Mouse (Mus musculus): Measurements from ENCODE around the gene Zfp846. TPM values are rescaled to one million over a fixed set of nuclear protein-coding genes. Genes with fewer than 3 reads are reported as not detected.

Zfp846 gene
- total RNA-seq, 2 experiments from 2014 or later: 5.9 to 6.7 TPM

GRCm38 (mm10) chr9:20636256-20636655 is 55.2 kb downstream of the Zfp846 start:
- DNase-seq (ENCODE audit: low spot score in 2 of 2): no peak

GRCm38 (mm10) chr9:20636790-20637189 is 55.7 kb downstream of the Zfp846 start:
- no peak for DNase-seq (ENCODE audit: low spot score in 2 of 2)

- DNase-seq (ENCODE audit: low spot score in 2 of 2): no peak
These were observed 57.5 kb downstream of the Zfp846 start for GRCm38 (mm10) chr9:20638552-20638951.

- no peak for DNase-seq (ENCODE audit: low spot score in 2 of 2)
These were observed 58.4 kb downstream of the Zfp846 start for GRCm38 (mm10) chr9:20639486-20639885.

- DNase-seq (ENCODE audit: low spot score in 2 of 2): no peak
These were observed 60.4 kb downstream of the Zfp846 start for GRCm38 (mm10) chr9:20641501-20641900.

GRCm38 (mm10) chr9:20642101-20642895 is 61.2 kb downstream of the Zfp846 start, which contains the start of gene Ubl5:
Gene Ubl5, plus strand, starts transcription at chr9:20642878.
- DNase-seq (ENCODE audit: low spot score in 2 of 2): peak; percentile 50

GRCm38 (mm10) chr9:20642896-20643466 is 61.9 kb downstream of the Zfp846 start:
- peak; percentile 68 to 71 for DNase-seq (ENCODE audit: low spot score in 2 of 2)

GRCm38 (mm10) chr9:20643781-20644180 is 62.7 kb downstream of the Zfp846 start:
- DNase-seq (ENCODE audit: low spot score in 2 of 2): no peak

- DNase-seq (ENCODE audit: low spot score in 2 of 2): peak; percentile 66 to 67
These were observed 63.4 kb downstream of the Zfp846 start, which contains the start of gene Fbxl12 for GRCm38 (mm10) chr9:20644360-20645081. Gene Fbxl12, minus strand, starts transcription at chr9:20644767.

- DNase-seq (ENCODE audit: low spot score in 2 of 2): no peak
These were observed 64.0 kb downstream of the Zfp846 start for GRCm38 (mm10) chr9:20645121-20645520.

GRCm38 (mm10) chr9:20651602-20652259 is 70.6 kb downstream of the Zfp846 start, which contains the start of gene Pin1:
Gene Pin1, plus strand, starts transcription at chr9:20652095.
- peak; percentile 90 to 91 for DNase-seq (ENCODE audit: low spot score in 2 of 2)

- DNase-seq (ENCODE audit: low spot score in 2 of 2): no peak
These were observed 71.2 kb downstream of the Zfp846 start for GRCm38 (mm10) chr9:20652260-20652658.

- DNase-seq (ENCODE audit: low spot score in 2 of 2): no peak
These were observed 72.8 kb downstream of the Zfp846 start for GRCm38 (mm10) chr9:20653859-20654258.

Other genes starting within 250 kb of the Zfp846 start
- gene Olfr18, start 245.2 kb upstream of the Zfp846 start, total RNA-seq (2021): not detected
- 1 to 10 TPM; 5.5 to 8.9 TPM for gene Zfp560, start 196.1 kb upstream of the Zfp846 start, total RNA-seq (2021)
- 10 to 100 TPM; 15.5 to 17.3 TPM for gene Zfp26, start 121.1 kb upstream of the Zfp846 start, total RNA-seq (2021)
- gene Zfp426, start 88.5 kb upstream of the Zfp846 start, total RNA-seq (2021): 10 to 100 TPM; 20.4 to 20.9 TPM
- 10 to 100 TPM; 31.0 to 34.2 TPM for gene Zfp266, start 59.9 kb upstream of the Zfp846 start, total RNA-seq (2021)
- 100 to 1,000 TPM; 352 to 436 TPM for gene Ubl5, start 61.6 kb downstream of the Zfp846 start, total RNA-seq (2021)
- gene Fbxl12, start 63.5 kb downstream of the Zfp846 start, total RNA-seq (2021): 10 to 100 TPM; 18.3 to 19.4 TPM
- gene Pin1, start 70.8 kb downstream of the Zfp846 start, total RNA-seq (2021): 10 to 100 TPM; 24.9 to 27.7 TPM
- gene Olfm2, start 165.1 kb downstream of the Zfp846 start, total RNA-seq (2021): under 1 TPM; 0.53 to 0.58 TPM
- gene Col5a3, start 233.8 kb downstream of the Zfp846 start, total RNA-seq (2021): 100 to 1,000 TPM; 123 to 412 TPM
- not detected for gene Rdh8, start 237.2 kb downstream of the Zfp846 start, total RNA-seq (2021)

Measured in adrenal gland, adult 18-20 months (tissue).